Mouse (Mus musculus) C2C12 (cell line): ENCODE results near the gene Shld1. TPM values are rescaled to one million over a fixed set of nuclear protein-coding genes. Genes with fewer than 3 reads are reported as not detected.

ENCODE experiments used
- H3K27me3 ChIP-seq: one replicate; pipeline ENCODE4 v1.6.1; 2011; ENCODE audit not compliant: control insufficient read depth, insufficient read depth, insufficient read length
- H3K36me3 ChIP-seq: one replicate; pipeline ENCODE4 v1.6.1; 2011; ENCODE audit not compliant: control insufficient read depth, insufficient read depth
- H3K4me3 ChIP-seq: one replicate; pipeline ENCODE4 v1.5.1; 2011; ENCODE audit warnings: mild to moderate bottlenecking, control low read depth; ENCODE audit not compliant: poor library complexity, insufficient read depth, severe bottlenecking
- H3K79me2 ChIP-seq: one replicate; pipeline ENCODE4 v1.6.1; 2011; ENCODE audit not compliant: control insufficient read depth, insufficient read depth
- H3K79me3 ChIP-seq: one replicate; pipeline ENCODE4 v1.6.1; 2011; ENCODE audit warnings: low read depth, control low read depth
- H3ac ChIP-seq: one replicate; pipeline ENCODE3; 2011; ENCODE audit warnings: low read depth; ENCODE audit not compliant: control insufficient read depth, insufficient read length
- CEBPB ChIP-seq: IDR thresholded peaks from one replicate; pipeline ENCODE4 v1.6.1; 2011; ENCODE audit warnings: low read depth, mild to moderate bottlenecking, control low read depth, moderate library complexity
- CTCF ChIP-seq: IDR thresholded peaks from one replicate; pipeline ENCODE4 v1.5.1; 2011; ENCODE audit not compliant: control insufficient read depth, insufficient read depth, insufficient read length
- FOSL1 ChIP-seq: IDR thresholded peaks from one replicate; pipeline ENCODE4 v1.8.0; 2011; ENCODE audit warnings: mild to moderate bottlenecking, low read length; ENCODE audit not compliant: poor library complexity, insufficient read depth, severe bottlenecking
- MAX ChIP-seq: IDR thresholded peaks from one replicate; pipeline ENCODE4 v1.6.1; 2011; ENCODE audit warnings: mild to moderate bottlenecking, control low read depth
- MYOD1 ChIP-seq: IDR thresholded peaks from one replicate; pipeline ENCODE4 v1.6.1; 2011; ENCODE audit warnings: low read depth; ENCODE audit not compliant: control insufficient read depth, insufficient read length
- MYOG ChIP-seq: IDR thresholded peaks from one replicate; pipeline ENCODE4 v1.6.1; 2011; ENCODE audit not compliant: control insufficient read depth, insufficient read length; ENCODE audit errors: extremely low read depth
- USF1 ChIP-seq: IDR thresholded peaks from one replicate; pipeline ENCODE4 v1.6.1; 2011; ENCODE audit warnings: low read depth, mild to moderate bottlenecking, control low read depth, moderate library complexity
- polyA plus RNA-seq: library from polyadenylated mRNA; unstranded; fragments of >200 nt; fragmentation: generic; extraction: Trizol; gene quantifications from one replicate; pipeline ENCODE4 v1.2.1, GENCODE M21; 2012; ENCODE audit warnings: missing spikeins

The Shld1 gene
- polyA plus RNA-seq, 1 experiment: 5.3 TPM

- no peaks in the 10 kb centered on the region for H3K27me3 ChIP-seq
- H3ac ChIP-seq: no peak overlapping the region
- no peaks in the 10 kb centered on the region for H3K79me3 ChIP-seq
- H3K4me3 ChIP-seq: no peak overlapping the region
- H3K79me2 ChIP-seq: no peaks in the 10 kb centered on the region
- H3K36me3 ChIP-seq: no peaks in the 10 kb centered on the region
- TF ChIP-seq CTCF: no peak
These were observed 58.1 kb downstream of the Shld1 start for GRCm38 (mm10) chr2:132744866-132745265.

DNA sequence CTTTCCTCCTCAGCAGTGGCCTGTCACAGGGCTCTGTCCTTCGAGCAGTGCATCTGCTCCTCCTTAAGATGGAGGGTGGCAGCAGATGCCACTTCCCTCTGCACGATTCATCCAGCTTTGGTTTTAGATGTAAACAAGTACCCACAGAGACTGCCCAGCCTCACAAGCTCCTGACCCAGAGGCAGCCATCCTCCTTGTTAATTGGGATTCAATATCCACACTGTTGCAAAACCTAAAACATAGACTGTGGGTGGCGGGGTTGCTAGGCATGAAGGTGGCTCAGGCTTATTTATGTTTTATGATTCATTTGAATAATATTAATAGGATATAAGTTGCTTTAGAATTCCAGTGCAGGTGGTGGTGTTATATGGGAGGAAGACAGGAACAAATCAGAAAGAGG lies 59.4 kb downstream of the Shld1 start:
- TF ChIP-seq USF1 (no peak), MYOD1 (no peak), CEBPB (no peak), FOSL1 (no peak), CTCF (no peak), MYOG (no peak), MAX (no peak)
- no peaks in the 10 kb centered on the region for H3K79me3 ChIP-seq
- H3ac ChIP-seq: no peak overlapping the region
- no peak overlapping the region for H3K4me3 ChIP-seq
- H3K27me3 ChIP-seq: no peaks in the 10 kb centered on the region
- no peaks in the 10 kb centered on the region for H3K79me2 ChIP-seq
- no peaks in the 10 kb centered on the region for H3K36me3 ChIP-seq

GRCm38 (mm10) chr2:132750726-132751125 lies 64.0 kb downstream of the Shld1 start:
- no peaks in the 10 kb centered on the region for H3K79me3 ChIP-seq
- H3ac ChIP-seq: no peak overlapping the region
- H3K79me2 ChIP-seq: no peaks in the 10 kb centered on the region
- H3K4me3 ChIP-seq: no peak overlapping the region
- H3K36me3 ChIP-seq: no peaks in the 10 kb centered on the region
- H3K27me3 ChIP-seq: no peaks in the 10 kb centered on the region
- no peak for TF ChIP-seq USF1
- TF ChIP-seq MYOG: no peak
- no peak for TF ChIP-seq MAX
- TF ChIP-seq CTCF: no peak
- no peak for TF ChIP-seq CEBPB
- no peak for TF ChIP-seq FOSL1
- TF ChIP-seq MYOD1: no peak

DNA sequence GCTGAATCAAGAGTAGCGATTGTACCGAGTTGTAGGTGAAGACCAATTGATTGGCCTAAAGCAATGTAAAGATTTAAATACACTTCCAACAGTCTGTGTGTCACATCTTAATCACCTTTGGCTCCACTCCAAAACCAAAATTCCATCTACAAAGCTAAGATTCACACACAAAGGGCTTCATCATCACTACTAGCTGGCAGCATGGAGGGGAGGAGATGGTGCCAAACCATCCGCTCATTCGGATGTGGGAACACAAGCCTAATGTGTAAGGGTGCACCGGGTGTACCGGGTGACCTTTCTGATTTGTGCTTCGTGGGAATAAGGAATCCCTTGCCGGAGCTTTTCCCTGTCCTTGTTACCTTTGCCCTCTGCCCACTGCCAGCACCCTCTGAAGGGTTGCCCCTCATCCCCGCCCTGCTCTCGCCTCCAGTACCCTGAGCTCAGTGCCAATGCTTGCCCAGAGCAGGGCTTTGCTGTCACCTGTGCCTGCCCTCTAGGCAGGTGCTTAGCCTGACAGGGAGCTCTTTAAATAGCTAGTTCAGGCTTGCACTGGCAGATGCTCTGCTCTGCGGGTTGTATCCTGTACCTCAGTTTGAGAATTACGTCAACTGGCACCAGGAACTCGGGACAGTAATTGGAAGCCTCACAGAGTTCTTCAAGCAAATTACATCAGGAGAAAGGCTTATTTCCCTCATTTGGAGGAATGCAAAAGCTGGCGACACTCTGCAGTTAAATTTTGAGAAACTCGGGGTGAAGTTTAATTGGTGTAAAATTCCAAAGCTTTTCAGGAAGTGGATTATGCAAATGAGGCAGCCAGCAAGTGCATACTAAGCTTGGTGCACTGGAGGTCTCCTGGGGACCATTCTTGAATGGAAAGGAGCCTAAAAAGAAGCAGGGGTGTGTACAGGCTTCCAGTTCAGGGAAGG lies 64.7 kb downstream of the Shld1 start:
- Histone ChIP-seq H3K4me3 (no peak overlapping the region), H3K27me3 (no peaks in the 10 kb centered on the region), H3K79me3 (no peaks in the 10 kb centered on the region), H3ac (no peak overlapping the region), H3K36me3 (no peaks in the 10 kb centered on the region), H3K79me2 (no peaks in the 10 kb centered on the region)
- TF ChIP-seq FOSL1 (no peak), MYOD1 (no peak), USF1 (no peak), MYOG (no peak), CTCF (no peak), CEBPB (no peak), MAX (no peak)

GRCm38 (mm10) chr2:132752398-132752797 lies 65.7 kb downstream of the Shld1 start:
- TF ChIP-seq CEBPB: no peak
- TF ChIP-seq MYOG: no peak
- TF ChIP-seq MYOD1: no peak
- TF ChIP-seq USF1: no peak
- TF ChIP-seq FOSL1: no peak
- TF ChIP-seq CTCF: no peak
- TF ChIP-seq MAX: no peak
- no peaks in the 10 kb centered on the region for H3K36me3 ChIP-seq
- no peaks in the 10 kb centered on the region for H3K27me3 ChIP-seq
- H3K4me3 ChIP-seq: no peak overlapping the region
- no peaks in the 10 kb centered on the region for H3K79me2 ChIP-seq
- no peaks in the 10 kb centered on the region for H3K79me3 ChIP-seq
- H3ac ChIP-seq: no peak overlapping the region

GRCm38 (mm10) chr2:132753137-132753536 lies 66.4 kb downstream of the Shld1 start:
- no peak for TF ChIP-seq CEBPB
- no peak for TF ChIP-seq CTCF
- no peak for TF ChIP-seq USF1
- no peak for TF ChIP-seq MYOD1
- TF ChIP-seq MAX: no peak
- no peak for TF ChIP-seq FOSL1
- Histone ChIP-seq H3K36me3 (no peaks in the 10 kb centered on the region), H3K79me3 (no peaks in the 10 kb centered on the region), H3K79me2 (no peaks in the 10 kb centered on the region), H3ac (no peak overlapping the region), H3K4me3 (no peak overlapping the region), H3K27me3 (no peaks in the 10 kb centered on the region)
